Mouse (Mus musculus) cerebellum, postnatal 36 days (tissue): ENCODE measurements around the gene Paxbp1.

Experiments used
- DNase-seq, 2 experiments: peaks; one replicate each; pipeline ENCODE4 v3.0.0; 2021 to 2022; ENCODE audit warnings: mixed read lengths in 2 of 2

Paxbp1 gene

GRCm38 (mm10) chr16:91053599-91053998 lies 9.3 kb upstream of the Paxbp1 start:
- peak; percentile 26 for DNase-seq

- peak; percentile 47 to 56 for DNase-seq
Measured at GRCm38 (mm10) chr16:91045511-91045910, 1.2 kb upstream of the Paxbp1 start.

- peak; percentile 43 to 56 for DNase-seq
Measured at GRCm38 (mm10) chr16:91043461-91044248, 688 bp downstream of the Paxbp1 start.

GRCm38 (mm10) chr16:91042640-91043039 lies 1.7 kb downstream of the Paxbp1 start:
- no peak for DNase-seq

GRCm38 (mm10) chr16:91035866-91036265 lies 8.5 kb downstream of the Paxbp1 start:
- DNase-seq = no peak

GRCm38 (mm10) chr16:91030751-91031150 lies 13.6 kb downstream of the Paxbp1 start:
- no peak for DNase-seq

- no peak for DNase-seq
Measured at GRCm38 (mm10) chr16:91029901-91030300, 14.4 kb downstream of the Paxbp1 start.

GRCm38 (mm10) chr16:91029161-91029743 lies 15.1 kb downstream of the Paxbp1 start:
- DNase-seq = no peak

- no peak for DNase-seq
Measured at GRCm38 (mm10) chr16:91026290-91026689, 18.1 kb downstream of the Paxbp1 start.

GRCm38 (mm10) chr16:91023384-91023783 lies 21.0 kb downstream of the Paxbp1 start:
- peak in 1 of 2 experiments; percentile 17 for DNase-seq

GRCm38 (mm10) chr16:91020842-91021483 lies 23.4 kb downstream of the Paxbp1 start:
- no peak for DNase-seq

GRCm38 (mm10) chr16:91019476-91019875 lies 24.9 kb downstream of the Paxbp1 start:
- DNase-seq = no peak

- DNase-seq = no peak
Measured at GRCm38 (mm10) chr16:91015761-91016160, 28.6 kb downstream of the Paxbp1 start.

GRCm38 (mm10) chr16:91011847-91012246 lies 32.5 kb downstream of the Paxbp1 start:
- no peak for DNase-seq

GRCm38 (mm10) chr16:91011021-91011683 lies 33.2 kb downstream of the Paxbp1 start, which contains the start of gene Synj1:
Gene Synj1 (minus strand): TSS chr16:91011308.
- DNase-seq = peak; percentile 87 to 92

GRCm38 (mm10) chr16:91010581-91011020 lies 33.7 kb downstream of the Paxbp1 start:
- no peak for DNase-seq

- DNase-seq = peak; percentile 11 to 23
Measured at GRCm38 (mm10) chr16:91009942-91010529, 34.3 kb downstream of the Paxbp1 start.

GRCm38 (mm10) chr16:91004915-91005538 lies 39.3 kb downstream of the Paxbp1 start:
- no peak for DNase-seq

- no peak for DNase-seq
Measured at GRCm38 (mm10) chr16:91001098-91001497, 43.2 kb downstream of the Paxbp1 start.

- no peak for DNase-seq
Measured at GRCm38 (mm10) chr16:90999827-91000226, 44.5 kb downstream of the Paxbp1 start.

GRCm38 (mm10) chr16:90997822-90998221 lies 46.5 kb downstream of the Paxbp1 start:
- no peak for DNase-seq
